Mouse (Mus musculus) lung, adult 2 months (tissue): Measurements from ENCODE around the gene Ccdc69.

Source experiments
- CTCF ChIP-seq: fragments of 200-500 bp; IDR thresholded peaks from 2 replicates; pipeline ENCODE4 v1.5.1; 2011; ENCODE audit warnings: mild to moderate bottlenecking, low read length, control low read depth; ENCODE audit not compliant: insufficient read depth
- POLR2A ChIP-seq: fragments of 200-500 bp; IDR thresholded peaks from 2 replicates; pipeline ENCODE4 v1.6.1; 2011; ENCODE audit warnings: low read depth, mild to moderate bottlenecking, control low read depth, low read length, borderline replicate concordance; ENCODE audit errors: extremely low read depth

DNA sequence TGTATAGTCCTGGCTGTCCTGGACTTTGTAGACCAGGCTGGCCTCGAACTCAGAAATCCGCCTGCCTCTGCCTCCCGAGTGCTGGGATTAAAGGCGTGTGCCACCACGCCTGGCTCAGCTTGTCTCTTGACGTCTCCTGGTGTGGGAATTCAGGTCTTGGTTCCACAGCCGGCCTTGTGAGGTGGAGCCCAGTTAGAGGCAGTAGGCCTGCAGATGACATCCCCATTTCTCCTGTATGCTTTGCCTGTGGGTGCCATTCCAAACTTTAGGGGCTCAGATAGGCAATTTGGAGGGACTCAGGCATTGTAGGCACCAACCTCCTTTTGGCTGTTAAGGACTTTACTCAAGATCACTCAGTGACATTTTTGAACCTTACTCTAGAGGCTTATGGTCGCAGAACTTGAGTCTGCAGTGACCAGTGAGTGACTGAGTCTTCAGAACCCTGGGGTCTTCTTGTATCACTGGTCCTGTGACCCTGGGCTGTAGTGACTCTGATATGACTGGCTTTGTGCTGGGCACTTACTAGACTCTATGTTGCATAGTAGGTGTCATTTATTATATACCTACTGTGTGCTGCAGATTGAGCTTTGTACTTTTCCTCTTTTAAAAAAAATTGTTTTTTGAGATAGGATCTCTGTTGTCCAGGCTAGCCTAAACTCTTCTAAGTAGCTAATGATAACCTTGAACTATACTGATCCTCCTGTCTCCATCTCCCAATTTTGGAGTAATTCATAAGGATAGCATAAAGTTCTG lies 21.3 kb upstream of the Ccdc69 start:
- no peak for TF ChIP-seq CTCF
- TF ChIP-seq POLR2A = no peak
